Mouse (Mus musculus) thymus, adult 2 months (tissue): ENCODE measurements around the gene Mrps24.

Source experiments
- CTCF ChIP-seq: fragments of 200-500 bp; IDR thresholded peaks from 2 replicates; pipeline ENCODE4 v1.5.1; 2012; ENCODE audit warnings: mild to moderate bottlenecking, control low read depth, low read length, moderate library complexity, borderline replicate concordance; ENCODE audit not compliant: control insufficient read depth, poor library complexity, insufficient read depth; ENCODE audit errors: extremely low read depth
- POLR2A ChIP-seq: fragments of 200-500 bp; IDR thresholded peaks from 2 replicates; pipeline ENCODE4 v1.6.1; 2012; ENCODE audit warnings: mild to moderate bottlenecking, low read length, control low read depth, moderate library complexity; ENCODE audit not compliant: control insufficient read depth, poor library complexity, insufficient read depth; ENCODE audit errors: extremely low read depth

DNA sequence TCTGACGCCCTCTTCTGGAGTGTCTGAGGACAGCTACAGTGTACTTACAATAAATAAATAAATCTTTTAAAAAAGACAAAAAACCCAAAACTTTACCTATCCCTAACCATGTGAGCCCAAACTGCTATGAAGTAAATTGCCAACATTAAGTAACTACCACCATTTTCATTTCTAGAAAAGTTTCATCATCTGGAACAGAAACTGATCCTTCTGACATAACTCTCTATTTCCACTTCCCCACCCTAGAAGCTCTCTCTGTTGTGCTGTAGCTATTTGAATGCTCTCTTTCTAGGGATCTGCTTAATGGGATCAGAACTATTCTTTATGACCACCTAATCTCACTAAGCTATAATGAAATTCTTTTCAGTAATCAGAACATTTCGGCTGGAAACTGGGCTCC lies 29.5 kb upstream of the Mrps24 start:
- TF ChIP-seq POLR2A = no peak
- no peak for TF ChIP-seq CTCF
